Mouse (Mus musculus): ENCODE data around the gene Rnf150. TPM values are rescaled to one million over a fixed set of nuclear protein-coding genes. Genes with fewer than 3 reads are reported as not detected.

The Rnf150 gene
- polyA plus RNA-seq, 1 experiment: 2.0 TPM

DNA sequence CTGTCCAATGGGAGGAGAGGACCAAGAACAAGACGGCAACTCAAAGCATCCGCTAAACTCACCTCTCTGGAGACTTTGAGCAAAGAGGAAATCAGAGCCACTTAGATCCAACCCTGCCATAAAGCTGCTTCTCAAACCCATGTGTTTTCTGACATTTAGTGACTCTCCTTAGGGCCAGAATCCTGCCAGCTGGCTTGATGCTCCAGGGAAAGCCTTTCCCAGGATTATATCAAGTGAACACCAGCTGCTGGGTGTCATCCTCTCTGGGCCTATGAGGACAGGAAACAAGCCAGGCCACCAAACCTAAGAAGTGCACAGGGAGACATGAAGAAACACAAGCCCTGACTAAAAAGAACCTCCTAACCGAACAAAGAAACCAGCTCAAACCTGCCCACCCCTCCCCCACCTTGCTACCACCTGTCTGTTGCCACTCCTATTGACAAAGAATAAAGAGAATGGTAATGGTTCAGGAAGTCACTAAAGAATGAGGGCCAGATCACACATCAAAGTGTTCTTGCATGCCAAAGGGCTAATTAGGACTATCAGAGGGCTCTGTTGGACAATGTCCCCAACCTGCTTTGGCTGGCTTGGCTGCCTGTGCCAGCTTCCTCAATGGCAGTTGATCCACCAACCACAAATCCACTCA, 173.5 kb downstream of the Rnf150 start:
- TF ChIP-seq USF1 (IDR thresholded peaks at IDR 0.05; ENCODE audit: low read depth) (no peak), MYOD1 (IDR thresholded peaks at IDR 0.05; ENCODE audit: control insufficient read depth in 1 of 3, insufficient read length in 2 of 3, low read depth in 2 of 3) (no peak), E2F4 (IDR thresholded peaks at IDR 0.05; ENCODE audit: insufficient read depth) (no peak), SRF (IDR thresholded peaks at IDR 0.05; ENCODE audit: control insufficient read depth, insufficient read length, low read depth) (no peak), CEBPB (IDR thresholded peaks at IDR 0.05; ENCODE audit: insufficient read depth, poor library complexity, severe bottlenecking) (no peak), POLR2AphosphoS2 (IDR thresholded peaks at IDR 0.05; ENCODE audit: insufficient read length, low read depth) (no peak), TCF12 (IDR thresholded peaks at IDR 0.05; ENCODE audit: insufficient read depth, poor library complexity, severe bottlenecking) (no peak), POLR2A (IDR thresholded peaks at IDR 0.05; ENCODE audit: insufficient read length, low read depth) (no peak), TCF3 (IDR thresholded peaks at IDR 0.05; ENCODE audit: insufficient read length, low read depth) (no peak), REST (IDR thresholded peaks at IDR 0.05; ENCODE audit: insufficient read depth, insufficient read length) (no peak), MAX (IDR thresholded peaks at IDR 0.05; ENCODE audit: low read depth) (no peak), MYOG (IDR thresholded peaks at IDR 0.05; ENCODE audit: control insufficient read depth in 1 of 3, insufficient read depth in 1 of 3, insufficient read length in 2 of 3, low read depth in 2 of 3) (no peak)
- Histone ChIP-seq H3K4me3 (no peak overlapping the region), H3ac (ENCODE audit: control insufficient read depth, insufficient read length) (no peak overlapping the region), H3K4me2 (ENCODE audit: low read depth) (no peak overlapping the region), H3K27me3 (ENCODE audit: control insufficient read depth, insufficient read depth, insufficient read length) (no peaks in the 10 kb centered on the region), H3K36me3 (ENCODE audit: control insufficient read depth, insufficient read depth) (no peaks in the 10 kb centered on the region), H3K79me2 (ENCODE audit: control insufficient read depth, insufficient read depth) (no peaks in the 10 kb centered on the region)

DNA sequence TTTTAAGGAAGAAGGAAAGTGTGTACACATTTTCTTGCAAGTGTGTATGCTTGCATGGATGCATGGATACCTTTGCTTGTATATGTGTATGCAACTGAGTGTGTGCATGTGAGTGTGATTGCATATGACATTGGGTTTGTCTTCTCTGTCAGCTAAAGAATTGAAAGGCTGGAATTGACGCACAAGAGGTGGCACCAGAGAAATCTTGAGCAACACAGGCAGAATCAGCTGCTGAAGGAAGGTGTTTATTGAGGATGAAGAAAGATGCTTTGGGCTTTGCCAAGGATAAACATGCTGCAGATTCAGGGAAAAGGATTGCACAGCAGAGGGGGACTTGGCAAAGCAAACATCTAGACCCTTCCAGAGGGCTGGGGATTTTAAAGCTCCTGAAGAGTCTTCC, 174.2 kb downstream of the Rnf150 start:
- no peaks in the 10 kb centered on the region for H3K79me2 ChIP-seq (ENCODE audit: control insufficient read depth, insufficient read depth)
- no peak overlapping the region for H3K4me3 ChIP-seq
- H3K27me3 ChIP-seq (ENCODE audit: control insufficient read depth, insufficient read depth, insufficient read length): no peaks in the 10 kb centered on the region
- H3ac ChIP-seq (ENCODE audit: control insufficient read depth, insufficient read length): no peak overlapping the region
- no peaks in the 10 kb centered on the region for H3K36me3 ChIP-seq (ENCODE audit: control insufficient read depth, insufficient read depth)
- H3K4me2 ChIP-seq (ENCODE audit: low read depth): no peak overlapping the region
- TF ChIP-seq USF1 (IDR thresholded peaks at IDR 0.05; ENCODE audit: low read depth): no peak
- no peak for TF ChIP-seq CEBPB (IDR thresholded peaks at IDR 0.05; ENCODE audit: insufficient read depth, poor library complexity, severe bottlenecking)

DNA sequence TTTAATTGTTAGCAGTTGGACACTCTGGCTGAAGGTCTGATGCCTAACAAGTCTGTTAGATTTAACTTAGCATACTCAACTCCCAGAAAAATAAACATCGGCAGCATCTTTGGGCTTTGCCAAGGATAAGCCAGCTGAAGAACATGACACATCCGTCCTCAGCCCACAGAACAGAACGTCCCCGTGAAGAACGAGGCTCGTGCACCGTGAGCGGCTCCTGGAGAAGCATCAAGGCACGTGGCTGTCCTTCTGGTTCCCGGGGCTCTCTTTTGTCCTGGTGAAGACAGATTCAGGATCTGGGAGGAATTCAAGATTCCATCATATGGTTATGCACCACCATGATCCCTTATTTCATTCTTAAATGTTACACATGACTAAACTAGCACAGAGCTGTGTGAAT, 175.4 kb downstream of the Rnf150 start:
- Histone ChIP-seq H3K4me2 (ENCODE audit: low read depth) (no peak overlapping the region), H3K27me3 (ENCODE audit: control insufficient read depth, insufficient read depth, insufficient read length) (no peaks in the 10 kb centered on the region), H3K36me3 (ENCODE audit: control insufficient read depth, insufficient read depth) (no peaks in the 10 kb centered on the region), H3K79me2 (ENCODE audit: control insufficient read depth, insufficient read depth) (no peaks in the 10 kb centered on the region), H3K4me3 (no peak overlapping the region), H3ac (ENCODE audit: control insufficient read depth, insufficient read length) (no peak overlapping the region)
- TF ChIP-seq POLR2A (IDR thresholded peaks at IDR 0.05; ENCODE audit: insufficient read length, low read depth): no peak
- no peak for TF ChIP-seq USF1 (IDR thresholded peaks at IDR 0.05; ENCODE audit: low read depth)
- no peak for TF ChIP-seq SRF (IDR thresholded peaks at IDR 0.05; ENCODE audit: control insufficient read depth, insufficient read length, low read depth)
- TF ChIP-seq MYOD1 (IDR thresholded peaks at IDR 0.05; ENCODE audit: control insufficient read depth in 1 of 3, insufficient read length in 2 of 3, low read depth in 2 of 3): no peak

DNA sequence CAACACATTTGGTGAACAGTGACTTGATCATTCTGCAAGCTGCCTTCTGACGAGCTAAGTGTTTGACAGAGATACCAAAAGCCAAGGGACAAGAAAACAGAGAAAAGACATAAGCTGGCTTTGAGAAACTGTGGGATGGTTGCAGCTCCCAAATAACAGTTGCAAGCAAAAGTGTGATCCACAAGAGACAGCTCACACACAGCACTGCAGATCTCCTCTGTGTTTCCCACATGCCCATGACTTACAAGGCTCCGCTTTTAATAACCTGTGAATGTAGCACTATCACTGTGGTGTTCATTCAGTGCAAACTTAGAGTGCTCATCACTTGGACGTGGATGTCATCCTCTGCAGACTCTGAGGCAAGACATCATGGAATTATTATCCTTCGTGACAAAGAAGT, 178.3 kb downstream of the Rnf150 start:
- TF ChIP-seq SRF (IDR thresholded peaks at IDR 0.05; ENCODE audit: control insufficient read depth, insufficient read length, low read depth): no peak
- no peak for TF ChIP-seq POLR2A (IDR thresholded peaks at IDR 0.05; ENCODE audit: insufficient read length, low read depth)
- no peak for TF ChIP-seq CEBPB (IDR thresholded peaks at IDR 0.05; ENCODE audit: insufficient read depth, poor library complexity, severe bottlenecking)
- no peak for TF ChIP-seq REST (IDR thresholded peaks at IDR 0.05; ENCODE audit: insufficient read depth, insufficient read length)
- TF ChIP-seq MYOD1 (IDR thresholded peaks at IDR 0.05; ENCODE audit: control insufficient read depth in 1 of 3, insufficient read length in 2 of 3, low read depth in 2 of 3): no peak
- TF ChIP-seq POLR2AphosphoS2 (IDR thresholded peaks at IDR 0.05; ENCODE audit: insufficient read length, low read depth): no peak
- TF ChIP-seq MYOG (IDR thresholded peaks at IDR 0.05; ENCODE audit: control insufficient read depth in 1 of 3, insufficient read depth in 1 of 3, insufficient read length in 2 of 3, low read depth in 2 of 3): no peak
- no peak for TF ChIP-seq E2F4 (IDR thresholded peaks at IDR 0.05; ENCODE audit: insufficient read depth)
- TF ChIP-seq TCF3 (IDR thresholded peaks at IDR 0.05; ENCODE audit: insufficient read length, low read depth): no peak
- no peak for TF ChIP-seq USF1 (IDR thresholded peaks at IDR 0.05; ENCODE audit: low read depth)
- no peak for TF ChIP-seq MAX (IDR thresholded peaks at IDR 0.05; ENCODE audit: low read depth)
- TF ChIP-seq TCF12 (IDR thresholded peaks at IDR 0.05; ENCODE audit: insufficient read depth, poor library complexity, severe bottlenecking): no peak

DNA sequence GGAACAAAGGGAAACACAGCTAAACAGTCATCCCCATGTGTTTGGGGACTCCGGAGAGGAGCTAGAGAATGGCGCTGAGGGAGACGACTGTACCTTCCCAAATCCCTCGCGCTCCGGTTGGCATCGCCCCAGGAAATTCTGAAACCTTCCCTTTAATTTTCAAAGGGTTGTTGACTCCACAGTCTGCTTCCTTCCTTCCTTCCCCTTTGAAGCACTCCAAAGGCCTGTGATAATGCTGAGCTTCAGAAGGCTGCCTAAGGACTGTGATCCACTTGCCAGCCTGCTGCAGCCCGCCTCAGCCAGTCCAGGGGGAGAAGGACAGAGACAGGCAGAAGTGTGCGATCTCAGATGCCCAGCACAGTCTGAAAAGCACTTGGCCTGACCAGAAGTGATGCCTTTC, 183.8 kb downstream of the Rnf150 start:
- Histone ChIP-seq H3K4me3 (no peak overlapping the region), H3ac (ENCODE audit: control insufficient read depth, insufficient read length) (no peak overlapping the region), H3K4me2 (ENCODE audit: low read depth) (no peak overlapping the region), H3K79me2 (ENCODE audit: control insufficient read depth, insufficient read depth) (no peaks in the 10 kb centered on the region), H3K36me3 (ENCODE audit: control insufficient read depth, insufficient read depth) (no peaks in the 10 kb centered on the region), H3K27me3 (ENCODE audit: control insufficient read depth, insufficient read depth, insufficient read length) (no peaks in the 10 kb centered on the region)
- TF ChIP-seq USF1 (IDR thresholded peaks at IDR 0.05; ENCODE audit: low read depth) (no peak), REST (IDR thresholded peaks at IDR 0.05; ENCODE audit: insufficient read depth, insufficient read length) (no peak), CEBPB (IDR thresholded peaks at IDR 0.05; ENCODE audit: insufficient read depth, poor library complexity, severe bottlenecking) (no peak), E2F4 (IDR thresholded peaks at IDR 0.05; ENCODE audit: insufficient read depth) (no peak), SRF (IDR thresholded peaks at IDR 0.05; ENCODE audit: control insufficient read depth, insufficient read length, low read depth) (no peak), MYOD1 (IDR thresholded peaks at IDR 0.05; ENCODE audit: control insufficient read depth in 1 of 3, insufficient read length in 2 of 3, low read depth in 2 of 3) (no peak), MAX (IDR thresholded peaks at IDR 0.05; ENCODE audit: low read depth) (no peak)

More for the DNA sequence above, 178.3 kb downstream of the Rnf150 start:
- no peaks in the 10 kb centered on the region for H3K79me2 ChIP-seq (ENCODE audit: control insufficient read depth, insufficient read depth)
- no peaks in the 10 kb centered on the region for H3K27me3 ChIP-seq (ENCODE audit: control insufficient read depth, insufficient read depth, insufficient read length)
- H3K4me2 ChIP-seq (ENCODE audit: low read depth): no peak overlapping the region
- no peak overlapping the region for H3K4me3 ChIP-seq
- no peak overlapping the region for H3ac ChIP-seq (ENCODE audit: control insufficient read depth, insufficient read length)
- no peaks in the 10 kb centered on the region for H3K36me3 ChIP-seq (ENCODE audit: control insufficient read depth, insufficient read depth)

All from myocyte (in vitro differentiated cells).